Mouse (Mus musculus) embryonic fibroblast, embryonic 13.5 days (primary cell): ENCODE results near the gene Zfp978.
A peak's percentile ranks its signal among the peaks of the same experiment; 100 is the strongest.

Experiments used
- CTCF ChIP-seq: IDR thresholded peaks from 2 replicates; pipeline ENCODE4 v1.5.1; 2011; ENCODE audit warnings: mild to moderate bottlenecking, control low read depth, low read length, moderate library complexity, borderline replicate concordance; ENCODE audit not compliant: insufficient read depth
- POLR2A ChIP-seq: IDR thresholded peaks from 2 replicates; pipeline ENCODE4 v1.6.1; 2011; ENCODE audit warnings: low read depth, mild to moderate bottlenecking, control low read depth, low read length, moderate library complexity

- peak; percentile 18; the same call in 1 of the 2 replicates for TF ChIP-seq CTCF
- peak; percentile 49; the same call in 1 of the 2 replicates for TF ChIP-seq POLR2A
These were observed 45.8 kb downstream of the Zfp978 start for GRCm38 (mm10) chr4:147406735-147407462.
